Mouse (Mus musculus): ENCODE measurements at regions not wholly inside any gene's neighbourhood (a gene's known extent, or its start where the extent isn't known, plus 50 kb on each side); places are given as distances from the start of the nearest gene placed in this dataset.
A peak's percentile ranks its signal among the peaks of the same experiment; 100 is the strongest.

DNA sequence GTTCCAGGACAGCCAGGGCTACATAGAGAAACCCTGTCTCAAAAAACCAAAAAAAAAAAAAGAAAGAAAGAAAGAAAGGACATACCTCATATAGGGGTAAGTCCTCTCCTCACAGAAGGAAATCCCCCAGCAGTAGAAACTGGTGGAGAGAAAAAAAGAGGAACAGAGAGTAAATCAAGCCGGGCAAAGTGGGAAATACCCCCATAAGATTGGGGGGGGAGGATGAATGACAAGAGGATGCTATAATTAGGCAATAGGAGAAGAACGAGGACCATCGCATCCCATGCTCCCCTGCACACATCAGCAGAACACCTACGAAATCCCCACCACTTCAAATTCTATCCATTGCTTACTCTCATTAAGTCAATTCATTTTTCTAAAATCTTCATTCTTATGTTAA is 211.1 kb upstream of the Jarid2 start:
- DNase-seq = no peak
- intact Hi-C loops (cut with DNase I) = no loop called here

DNA sequence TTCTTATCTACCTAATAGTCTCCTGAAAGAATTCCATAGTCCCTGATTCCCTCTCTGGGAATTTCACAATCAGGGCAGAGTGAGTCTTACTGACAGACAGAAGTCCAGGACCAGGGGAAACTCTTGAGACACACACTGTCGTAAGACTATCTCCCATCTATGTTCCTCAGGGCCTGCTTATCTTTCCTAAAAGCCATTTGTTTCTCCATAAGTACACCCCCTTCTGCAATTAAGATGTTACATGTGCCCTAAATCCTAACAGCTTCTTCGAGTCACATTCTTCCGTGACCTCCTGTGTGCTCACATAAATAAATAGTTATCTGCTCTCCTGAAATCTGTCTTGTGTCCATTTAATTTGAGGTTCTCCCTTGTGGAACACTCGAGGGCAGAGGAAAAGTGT is 205.8 kb upstream of the Jarid2 start:
- intact Hi-C loops (cut with DNase I) = no loop called here
- no peak for DNase-seq

DNA sequence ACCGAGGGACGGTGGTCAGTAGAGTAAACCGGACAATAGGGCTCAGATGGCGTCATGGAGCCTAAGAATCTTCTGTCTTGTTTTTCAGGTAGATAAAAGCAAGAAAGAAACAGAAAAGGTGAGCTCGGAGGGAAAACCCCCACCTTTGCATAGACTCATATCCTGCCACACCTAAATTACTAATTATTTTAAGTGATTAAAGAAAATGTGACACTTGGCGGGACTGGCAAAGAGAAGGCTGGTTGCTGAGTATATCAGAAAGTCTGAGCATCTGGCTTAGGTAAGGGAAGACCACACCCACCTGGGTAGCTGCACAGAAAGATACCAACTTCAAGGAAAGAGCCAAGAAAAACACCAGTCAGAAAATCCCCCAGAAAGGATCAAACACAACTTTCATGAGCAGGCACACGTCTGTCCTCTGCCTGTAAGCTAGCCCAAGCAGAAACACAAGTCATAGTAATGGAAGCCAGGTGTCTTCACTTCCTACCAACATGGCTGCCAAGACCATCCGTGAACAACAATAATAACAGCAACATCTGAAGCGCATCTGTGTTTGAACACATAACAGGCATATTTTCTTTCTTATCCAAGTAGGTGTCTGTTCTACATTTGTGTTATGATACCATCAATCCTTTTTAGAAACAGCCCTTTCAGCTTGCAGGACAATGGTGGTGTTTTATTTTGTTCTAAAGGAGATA is 198.3 kb upstream of the Jarid2 start:
- intact Hi-C loops (cut with DNase I) = no loop called here
- DNase-seq = no peak

DNA sequence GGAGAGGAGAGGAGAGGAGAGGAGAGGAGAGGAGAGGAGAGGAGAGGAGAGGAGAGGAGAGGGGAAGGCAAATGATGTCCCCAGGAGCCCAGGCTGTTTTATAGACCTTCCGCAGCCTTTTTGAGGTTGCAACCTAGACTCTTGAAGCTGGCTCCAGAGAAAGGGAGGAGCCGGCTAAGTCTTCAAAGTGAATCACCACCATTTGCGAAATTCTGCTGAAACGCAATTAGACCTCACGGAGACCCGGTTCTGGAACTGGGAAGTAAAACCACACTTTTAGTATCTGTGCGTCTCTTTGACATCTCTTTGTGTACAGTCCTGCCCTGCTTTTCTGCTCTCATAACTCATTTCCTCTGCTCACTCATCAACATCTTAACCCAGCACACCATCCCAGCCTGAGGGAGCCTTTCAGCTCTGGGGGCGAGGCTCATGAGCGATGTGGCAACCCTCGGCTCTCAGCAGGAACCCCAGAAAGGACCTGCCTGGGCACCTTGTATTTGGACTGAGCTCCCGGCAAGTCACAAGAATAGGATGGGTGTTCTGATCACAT is 196.6 kb upstream of the Jarid2 start:
- intact Hi-C loops (cut with DNase I) = no loop called here
- no peak for DNase-seq

DNA sequence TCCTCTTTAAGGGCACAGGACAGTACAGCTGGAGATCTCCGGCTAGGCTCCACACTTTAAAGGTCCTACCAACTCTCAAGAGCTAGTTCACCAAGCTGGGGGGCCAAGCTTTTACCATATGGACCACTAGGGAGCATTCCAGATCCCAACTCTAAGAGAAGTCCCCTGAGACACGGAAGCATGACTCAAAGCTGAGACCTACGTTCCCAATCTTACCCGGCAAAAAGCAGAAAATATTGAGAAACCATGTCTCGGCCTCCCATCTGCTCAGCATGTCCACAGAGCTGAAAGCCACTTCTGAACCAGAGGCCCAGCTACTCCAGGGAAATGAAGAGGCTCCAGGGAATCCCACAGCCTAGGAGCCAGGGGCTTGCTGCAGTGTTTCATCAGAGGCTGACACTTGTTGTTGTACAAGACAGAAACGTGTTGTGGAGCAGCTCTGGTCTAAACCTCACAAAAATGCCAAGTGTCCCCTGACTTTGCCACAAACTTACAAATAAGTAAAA is 194.6 kb upstream of the Jarid2 start:
- intact Hi-C loops (cut with DNase I) = no loop called here
- no peak for DNase-seq

DNA sequence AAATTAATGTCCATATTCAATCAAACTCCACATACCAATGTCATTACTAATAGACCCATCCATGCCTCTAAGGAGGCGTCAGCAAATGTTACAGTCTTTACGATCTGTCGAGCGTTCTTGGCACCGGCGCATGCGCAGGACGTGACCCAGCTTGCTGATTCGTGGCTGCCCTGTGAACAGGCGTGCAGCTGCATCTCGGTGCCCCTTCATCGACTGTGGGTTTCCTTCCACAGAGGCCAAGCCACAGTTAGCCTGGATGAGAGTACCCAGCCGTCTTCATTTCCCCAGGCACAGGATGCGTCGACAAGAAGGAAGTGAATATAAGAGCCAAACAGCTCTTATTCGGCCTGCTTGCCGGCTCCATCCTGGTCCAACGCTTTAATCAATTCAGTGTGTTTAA is 193.8 kb upstream of the Jarid2 start:
- DNase-seq = peak; percentile 12
- intact Hi-C loops (cut with DNase I) = no loop called here

DNA sequence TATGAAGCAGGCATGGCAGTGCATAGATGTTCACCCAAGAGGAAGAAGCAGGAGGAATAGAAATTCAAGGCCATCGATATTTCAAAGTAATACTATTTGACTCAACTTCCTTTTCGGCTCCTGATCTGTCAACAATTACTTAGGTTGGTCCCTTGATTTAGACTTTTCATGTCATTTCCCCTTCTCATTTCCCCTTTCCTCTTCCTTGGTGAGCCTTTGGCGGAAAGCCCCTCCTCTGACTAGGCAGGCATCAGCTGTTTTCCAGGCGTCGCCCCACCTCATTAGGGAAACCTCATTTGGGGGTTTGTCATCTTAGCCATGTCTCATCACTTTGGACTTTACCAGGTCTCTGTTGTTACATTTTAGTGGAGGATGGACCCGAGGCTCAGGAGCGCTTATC is 191.0 kb upstream of the Jarid2 start:
- DNase-seq = no peak
- intact Hi-C loops (cut with DNase I) = no loop called here

DNA sequence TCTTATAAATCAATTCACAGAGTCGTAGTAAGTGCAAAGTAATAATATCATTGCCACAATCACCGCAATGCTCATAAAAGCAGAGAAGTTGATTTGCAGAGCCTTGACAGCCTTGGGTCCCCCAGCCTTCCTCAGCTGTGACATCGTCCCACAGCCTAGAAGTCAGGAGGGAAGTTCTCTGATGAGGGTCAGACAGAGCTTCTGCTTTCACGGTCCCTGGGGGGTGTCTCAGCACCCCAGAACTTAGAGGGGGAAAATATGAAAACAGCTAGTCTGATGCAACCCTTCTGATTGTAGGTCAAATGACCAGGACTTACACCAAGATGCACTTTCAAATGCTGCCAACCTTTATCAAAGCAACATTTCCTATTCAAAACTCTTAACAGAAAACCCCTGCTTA is 188.9 kb upstream of the Jarid2 start:
- intact Hi-C loops (cut with DNase I) = no loop called here
- DNase-seq = no peak

DNA sequence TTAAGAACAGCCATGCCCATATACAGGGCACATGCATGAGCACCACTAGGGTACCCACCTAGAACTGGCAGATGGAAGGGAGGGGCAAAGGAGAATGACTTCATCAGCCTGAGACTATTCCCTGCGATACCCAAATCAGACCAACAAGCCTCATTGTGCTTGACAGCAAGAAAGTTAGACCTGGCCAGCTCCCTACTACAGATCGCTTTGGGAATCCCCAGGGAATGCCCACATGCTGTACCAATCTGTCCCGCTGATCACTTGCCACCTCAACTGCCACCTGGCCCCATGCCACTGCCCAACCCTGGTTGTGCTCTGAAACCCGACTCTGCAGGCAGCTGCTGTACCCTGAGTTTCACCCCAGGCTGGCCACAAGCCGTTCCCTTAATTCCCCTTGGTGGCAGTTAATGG is 188.0 kb upstream of the Jarid2 start:
- DNase-seq = peak; percentile 95
- intact Hi-C loops (cut with DNase I) = no loop called here

DNA sequence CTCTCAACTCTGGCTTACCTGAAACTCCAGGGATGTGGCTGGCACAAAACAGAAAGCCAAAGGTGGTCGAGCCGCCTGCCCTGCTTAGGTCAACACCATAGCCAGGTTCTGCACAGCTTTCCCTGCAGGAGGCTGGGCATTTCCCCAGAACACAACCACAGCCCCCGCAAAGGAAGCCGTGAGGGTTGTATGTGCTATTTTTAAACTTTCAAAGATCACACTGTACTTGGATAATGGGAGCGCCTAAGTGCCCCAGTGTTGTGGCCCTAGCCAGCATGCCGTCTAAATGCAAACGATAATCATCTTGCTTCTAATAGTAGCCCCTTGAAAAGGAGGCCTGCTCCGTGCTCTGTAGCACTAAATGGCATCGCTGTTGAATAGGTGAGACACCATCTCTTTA is 184.5 kb upstream of the Jarid2 start:
- intact Hi-C loops (cut with DNase I) = no loop called here
- no peak for DNase-seq

DNA sequence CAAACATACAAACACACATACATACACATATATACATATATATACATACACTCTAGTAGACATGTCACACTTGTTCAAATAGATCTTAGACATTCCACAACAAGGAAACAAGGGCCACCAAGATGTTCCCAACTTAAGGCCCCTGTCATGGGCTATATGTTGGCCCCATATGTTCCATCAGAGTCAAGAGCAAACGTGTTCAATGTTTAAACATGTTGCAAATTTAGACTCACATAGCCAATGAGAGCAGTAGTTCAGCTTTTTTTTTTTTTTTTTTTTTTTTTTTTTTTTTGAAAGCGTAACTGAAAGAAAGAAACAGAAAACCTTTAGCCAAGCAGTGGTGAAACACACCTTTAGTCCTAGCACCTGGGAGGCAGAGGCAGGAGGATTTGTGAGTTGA is 183.0 kb upstream of the Jarid2 start:
- no peak for DNase-seq
- intact Hi-C loops (cut with DNase I) = no loop called here

DNA sequence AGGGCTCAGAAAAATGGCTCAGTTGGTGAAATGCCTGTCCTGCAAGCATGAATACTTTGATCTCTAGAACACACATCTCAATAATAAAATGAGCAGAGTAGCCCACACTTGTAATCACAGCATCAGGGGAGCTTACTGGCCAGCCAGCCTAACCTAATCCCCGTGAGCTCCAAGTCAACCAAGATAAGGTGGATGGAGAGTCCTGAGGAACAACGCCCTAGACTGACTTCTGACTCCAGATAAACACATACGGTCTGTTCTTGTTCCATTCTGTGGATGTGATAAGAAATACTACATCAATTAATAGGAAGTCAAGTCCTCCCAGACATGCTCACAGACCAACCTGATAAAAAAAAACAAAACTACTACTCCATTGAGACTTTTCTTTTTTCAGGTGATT is 180.4 kb upstream of the Jarid2 start:
- intact Hi-C loops (cut with DNase I) = no loop called here
- no peak for DNase-seq

DNA sequence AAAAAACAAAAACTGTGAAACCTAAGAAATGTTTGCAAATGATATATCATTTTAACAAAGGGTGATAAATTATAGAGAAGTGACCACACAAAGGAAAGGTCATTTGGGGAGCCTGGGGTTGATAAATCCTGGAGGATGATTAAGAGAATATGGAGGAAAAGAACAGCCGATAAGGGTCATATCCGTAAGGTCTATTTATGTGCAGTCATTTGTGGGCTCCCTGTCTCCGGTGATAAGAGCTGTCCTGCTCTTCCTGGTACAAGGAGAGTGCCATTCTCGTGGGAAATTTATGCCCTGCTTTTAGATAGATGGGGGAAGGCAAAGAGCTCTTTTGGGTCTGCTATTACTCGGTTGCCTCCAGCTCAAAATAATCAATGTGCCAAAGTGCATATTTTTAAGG is 175.9 kb upstream of the Jarid2 start:
- no peak for DNase-seq
- intact Hi-C loops (cut with DNase I) = no loop called here

DNA sequence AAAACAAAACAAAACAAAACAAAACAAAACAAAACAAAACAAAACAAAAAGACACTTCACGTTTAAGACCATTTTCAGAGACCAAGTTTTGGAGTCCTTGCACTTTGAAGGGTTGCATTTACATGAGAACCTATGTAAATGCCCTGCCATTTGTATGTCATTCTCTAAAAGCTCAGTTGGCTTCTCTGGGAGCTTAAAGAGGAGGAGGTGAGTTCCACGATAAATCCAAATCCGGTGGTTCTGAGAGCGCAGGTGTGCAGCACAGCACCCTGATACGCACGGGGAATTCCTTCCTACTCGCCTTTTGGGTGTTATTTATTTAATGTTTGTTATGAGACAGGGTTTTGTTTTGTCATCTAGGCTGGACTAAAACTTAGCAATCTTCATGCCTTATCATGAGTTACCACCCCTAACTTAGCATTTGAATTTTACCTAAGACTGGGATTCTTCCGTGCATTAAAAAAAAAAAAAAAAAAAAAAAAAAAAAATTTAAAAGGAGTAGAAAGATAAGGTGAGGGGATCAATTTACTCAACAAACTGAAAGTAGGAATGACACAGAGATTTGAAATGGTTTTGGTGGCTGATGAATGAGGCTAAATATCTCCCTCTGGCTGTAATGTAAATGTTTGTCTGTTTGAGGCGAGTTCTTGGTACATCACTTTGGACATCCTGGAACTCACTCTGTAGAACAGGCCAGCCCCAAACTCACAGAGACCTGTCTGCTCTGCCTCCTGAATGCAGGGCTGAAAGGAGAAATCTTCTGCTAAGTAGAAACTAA is 174.4 kb upstream of the Jarid2 start:
- intact Hi-C loops (cut with DNase I) = no loop called here
- DNase-seq = no peak

DNA sequence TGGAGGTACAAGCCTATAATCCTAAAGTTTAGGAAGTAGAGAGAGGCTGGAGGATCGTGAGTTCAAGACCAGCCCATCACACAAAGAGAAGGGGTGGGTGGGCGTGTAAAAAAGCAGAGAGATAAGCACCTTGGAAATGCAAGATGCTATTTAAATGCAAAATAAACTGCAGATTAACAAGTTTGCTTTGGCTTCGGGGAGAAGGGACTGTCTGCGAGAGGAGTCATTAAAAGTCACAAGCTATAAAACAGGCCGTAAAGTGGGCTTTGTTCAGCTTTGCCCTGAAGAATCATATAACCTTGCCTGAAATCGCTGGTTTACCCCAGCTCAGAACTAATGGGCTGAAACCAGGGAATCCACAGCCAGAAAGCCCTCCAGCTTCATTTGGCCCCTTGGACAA is 173.3 kb upstream of the Jarid2 start:
- no peak for DNase-seq
- intact Hi-C loops (cut with DNase I) = no loop called here

DNA sequence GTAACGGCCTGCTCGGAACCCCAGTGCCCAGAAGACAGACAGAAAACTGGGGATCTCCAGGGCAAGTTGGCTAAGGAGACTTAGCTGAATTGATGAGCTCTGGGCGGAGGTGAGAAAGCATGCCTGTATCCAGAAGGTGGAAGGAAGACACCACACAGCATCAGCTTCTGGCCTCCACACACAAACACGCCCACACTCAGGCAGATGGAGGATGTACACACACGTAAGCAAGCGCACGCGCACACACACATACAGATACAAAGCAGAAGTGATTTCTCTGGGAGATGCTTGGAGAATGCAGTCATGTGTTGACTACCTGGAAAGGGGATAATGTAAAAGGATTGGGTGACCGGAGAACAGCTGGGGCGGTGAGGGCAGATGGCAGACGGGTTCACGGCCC is 171.2 kb upstream of the Jarid2 start:
- no peak for DNase-seq
- intact Hi-C loops (cut with DNase I) = no loop called here

DNA sequence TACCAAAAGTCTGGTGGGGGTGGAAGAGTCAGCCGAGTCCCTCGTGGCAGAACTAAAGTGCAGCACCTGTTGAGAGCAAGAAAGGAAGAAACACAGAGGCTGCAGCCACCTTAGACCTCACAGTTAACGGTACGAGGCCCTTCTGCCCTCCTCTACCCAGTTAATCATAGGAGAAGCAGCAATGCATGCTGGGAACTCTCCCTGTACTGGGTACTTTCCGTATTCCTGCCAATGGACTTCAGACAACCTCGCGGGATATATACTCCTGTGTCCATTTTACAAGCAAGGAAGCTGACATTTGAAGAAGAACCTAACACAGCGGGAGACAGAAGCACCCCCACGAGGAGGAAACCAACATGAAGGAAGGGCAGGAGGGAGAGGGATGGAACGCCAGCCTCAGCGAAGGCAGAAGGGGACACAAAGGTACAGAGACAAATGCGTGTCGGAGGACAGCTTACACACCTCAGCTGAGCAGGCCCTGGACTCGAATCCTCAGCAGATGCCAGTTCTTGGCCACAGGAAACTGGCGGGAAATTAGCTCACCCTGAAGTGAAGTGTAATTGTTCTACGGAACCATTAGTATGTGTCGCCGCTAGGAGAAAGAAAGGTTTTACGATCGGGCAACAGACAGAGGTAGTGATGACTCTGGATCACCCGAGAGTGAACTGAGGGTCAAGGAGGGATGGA is 170.6 kb upstream of the Jarid2 start:
- DNase-seq = no peak
- intact Hi-C loops (cut with DNase I) = no loop called here

DNA sequence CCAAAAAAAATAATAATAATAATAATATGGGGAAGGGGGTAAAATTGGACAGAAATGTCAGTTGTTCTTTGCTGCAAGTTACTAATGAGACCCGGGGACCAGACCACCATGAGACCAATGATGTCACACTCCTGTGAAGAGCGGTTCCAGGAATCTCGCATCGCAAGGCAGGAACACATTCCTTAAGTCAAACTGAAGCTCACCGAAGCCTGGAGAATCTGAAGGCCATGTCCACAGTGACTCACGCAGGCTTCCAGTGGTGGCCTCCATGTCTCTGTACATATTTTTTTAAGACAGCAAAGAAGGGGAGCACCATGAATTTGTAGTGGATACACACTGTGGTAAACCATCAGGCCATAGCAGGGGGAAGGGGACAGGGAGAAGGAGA is 170.1 kb upstream of the Jarid2 start:
- DNase-seq = no peak

DNA sequence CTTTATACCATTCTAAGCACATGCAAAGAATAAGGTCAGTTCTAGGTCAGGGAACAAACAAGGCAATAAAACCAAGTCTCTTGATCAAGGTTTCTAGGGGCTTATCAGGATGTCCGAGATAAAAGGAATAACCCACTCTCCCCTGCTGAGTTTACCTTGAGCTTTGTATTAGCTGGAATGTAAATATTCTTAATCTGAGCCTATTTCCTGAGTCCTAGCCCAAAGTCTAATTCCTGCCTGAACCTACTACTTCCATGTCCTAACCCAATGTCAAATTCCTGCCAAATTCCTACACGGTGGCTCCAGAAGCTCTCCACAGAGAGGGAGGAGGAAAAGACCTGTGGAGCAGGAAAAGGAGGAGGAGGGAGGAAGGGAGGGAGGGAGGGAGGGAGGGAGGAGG is 169.6 kb upstream of the Jarid2 start:
- no peak for DNase-seq
- intact Hi-C loops (cut with DNase I) = no loop called here

More for the DNA sequence above, 170.1 kb upstream of the Jarid2 start:
- intact Hi-C loops (cut with DNase I) = no loop called here

DNA sequence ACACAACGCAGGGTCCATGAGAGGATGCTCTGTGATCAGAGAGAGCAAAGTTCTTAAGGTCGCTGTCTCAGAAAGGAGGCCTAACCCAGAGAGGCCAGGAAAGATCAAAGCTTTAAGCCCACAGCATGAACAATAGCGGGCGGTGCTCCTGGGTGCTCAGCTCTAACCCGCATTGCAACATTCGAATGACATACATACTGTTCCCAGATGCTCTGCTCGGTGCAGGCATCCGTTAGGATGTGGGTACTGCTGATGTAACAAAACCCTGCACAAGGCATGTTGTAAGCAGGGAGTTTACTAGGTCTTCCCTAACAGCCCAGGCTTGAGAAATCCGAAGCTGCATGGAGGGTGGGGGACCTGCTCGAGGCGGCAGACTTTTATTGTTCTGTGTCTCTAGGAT is 164.6 kb upstream of the Jarid2 start:
- DNase-seq = no peak
- intact Hi-C loops (cut with DNase I) = no loop called here

DNA sequence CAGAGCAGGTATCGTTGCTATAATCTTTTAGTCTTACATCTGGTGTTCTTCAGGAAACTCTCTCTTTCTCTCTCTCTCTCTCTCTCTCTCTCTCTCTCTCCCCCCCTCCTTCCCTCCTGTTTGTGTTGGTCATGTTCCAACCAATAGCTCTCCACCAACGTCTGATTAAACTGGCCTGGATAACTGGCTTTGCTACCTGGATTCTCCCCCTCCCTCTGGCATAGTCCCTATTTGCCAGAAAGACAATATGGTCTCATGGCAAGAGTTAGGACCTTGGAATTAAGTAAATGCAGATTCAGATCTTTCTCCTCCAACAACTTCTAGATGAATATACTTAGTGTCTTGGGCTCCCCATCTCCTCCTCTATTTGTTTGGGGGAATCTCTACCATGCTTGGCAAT is 161.6 kb upstream of the Jarid2 start:
- DNase-seq = no peak
- intact Hi-C loops (cut with DNase I) = no loop called here

Measured in left cerebral cortex, postnatal 4 days (tissue).